Mouse (Mus musculus) limb, embryonic 11.5 days (tissue): Measurements from ENCODE around the gene Dmbt1. TPM values are rescaled to one million over a fixed set of nuclear protein-coding genes. Genes with fewer than 3 reads are reported as not detected.
"Not testable (repeated sequence)": the region's sequence is repeated elsewhere in the genome, so short reads cannot be mapped to it uniquely, and the experiment has no call there.

Source experiments
- ATAC-seq: fragments of 200-750 bp; cut with Nextera tagmentation; 2 replicates; pipeline ENCODE4 v1.8.0; 2017; ENCODE audit warnings: low read depth; ENCODE audit not compliant: insufficient number of reproducible peaks, low FRiP score, low TSS enrichment
- DNase-seq: peaks from one replicate; pipeline ENCODE4 v3.0.0-alpha.2; 2015; ENCODE audit warnings: low spot score
- H3K27ac ChIP-seq: fragments of 300-500 bp; sonication (generic); replicated peaks from 2 replicates; pipeline ENCODE4 v1.5.1; 2014; ENCODE audit warnings: low read depth, mild to moderate bottlenecking, low read length
- H3K27me3 ChIP-seq: fragments of 300-500 bp; sonication (generic); 2 replicates; pipeline ENCODE4 v1.6.1; 2014; ENCODE audit warnings: mild to moderate bottlenecking, low read length, mixed read lengths; ENCODE audit not compliant: control insufficient read depth, insufficient read depth
- H3K36me3 ChIP-seq: fragments of 300-500 bp; sonication (generic); 2 replicates; pipeline ENCODE4 v1.6.1; 2014; ENCODE audit warnings: mild to moderate bottlenecking, low read length, moderate library complexity, mixed read lengths; ENCODE audit not compliant: control insufficient read depth, insufficient read depth
- H3K4me1 ChIP-seq: fragments of 300-500 bp; sonication (generic); 2 replicates; pipeline ENCODE4 v1.6.1; 2014; ENCODE audit warnings: low read length, mixed read lengths; ENCODE audit not compliant: control insufficient read depth, insufficient read depth
- H3K4me2 ChIP-seq: fragments of 300-500 bp; sonication (generic); 2 replicates; pipeline ENCODE4 v1.6.1; 2014; ENCODE audit warnings: low read depth, mild to moderate bottlenecking, moderate library complexity; ENCODE audit not compliant: severe bottlenecking
- H3K4me3 ChIP-seq: fragments of 300-500 bp; sonication (generic); 2 replicates; pipeline ENCODE4 v1.5.1; 2014; ENCODE audit warnings: low read depth, low read length
- H3K9ac ChIP-seq: fragments of 300-500 bp; sonication (generic); 2 replicates; pipeline ENCODE4 v1.6.1; 2014; ENCODE audit warnings: mild to moderate bottlenecking, low read length
- H3K9me3 ChIP-seq: fragments of 300-500 bp; sonication (generic); 2 replicates; pipeline ENCODE4 v1.6.1; 2016; ENCODE audit warnings: low read length; ENCODE audit not compliant: control insufficient read depth
- WGBS: fragments of 180-500 bp; shearing (Covaris S2); extraction: QIAGEN DNeasy Blood & Tissue Kit; methylation state at CpG from one replicate; pipeline ENCODE4 v1.1.7; 2014; 5-methylcytosine and 5-hydroxymethylcytosine counted together
- polyA plus RNA-seq: library from polyadenylated mRNA; unstranded; fragments of >200 nt; fragmentation: Nextera tagmentation; extraction: Ambion mirVana; gene quantifications from 2 replicates; pipeline ENCODE4 v1.2.1, GENCODE M21; 2014

Gene Dmbt1
- polyA plus RNA-seq, 1 experiment from 2014 or later = not detected

- H3K4me3 ChIP-seq = no peak overlapping the region
- no peak overlapping the region for H3K27ac ChIP-seq
- no peak for ATAC-seq
Measured at GRCm38 (mm10) chr7:131027557-131027956, 4.3 kb upstream of the Dmbt1 start.

GRCm38 (mm10) chr7:131036396-131036795, 4.5 kb downstream of the Dmbt1 start:
- H3K4me3 ChIP-seq = no peak overlapping the region
- 93% methylated on average over 3 of the region's 3 CpGs for whole genome bisulfite sequencing
- no peaks in the 10 kb centered on the region for H3K36me3 ChIP-seq
- no peak for DNase-seq
- H3K27ac ChIP-seq = no peak overlapping the region
- no peak overlapping the region for H3K4me2 ChIP-seq
- H3K27me3 ChIP-seq = no peaks in the 10 kb centered on the region
- H3K9me3 ChIP-seq = no peaks in the 10 kb centered on the region
- no peaks in the 10 kb centered on the region for H3K4me1 ChIP-seq
- no peak overlapping the region for H3K9ac ChIP-seq
- no peak for ATAC-seq

More at GRCm38 (mm10) chr7:131027557-131027956, 4.3 kb upstream of the Dmbt1 start:
- Histone ChIP-seq H3K4me2 (no peak overlapping the region), H3K9ac (no peak overlapping the region), H3K27me3 (no peaks in the 10 kb centered on the region), H3K9me3 (no peaks in the 10 kb centered on the region), H3K4me1 (no peaks in the 10 kb centered on the region), H3K36me3 (no peaks in the 10 kb centered on the region)
- WGBS = 91% methylated on average over 1 of the region's 1 CpGs
- no peak for DNase-seq

- Histone ChIP-seq H3K4me3 (no peak overlapping the region), H3K27ac (no peak overlapping the region), H3K4me2 (no peak overlapping the region), H3K9ac (no peak overlapping the region), H3K4me1 (no peaks in the 10 kb centered on the region), H3K27me3 (no peaks in the 10 kb centered on the region), H3K36me3 (no peaks in the 10 kb centered on the region), H3K9me3 (no peaks in the 10 kb centered on the region)
- WGBS = 86% methylated on average over 2 of the region's 2 CpGs
- DNase-seq (no peak), ATAC-seq (no peak)
Measured at GRCm38 (mm10) chr7:131037083-131037482, 5.2 kb downstream of the Dmbt1 start.

- 88% methylated on average over 8 of the region's 8 CpGs for WGBS
Measured at GRCm38 (mm10) chr7:131040760-131041159, 8.9 kb downstream of the Dmbt1 start.

GRCm38 (mm10) chr7:131042657-131043056, 10.8 kb downstream of the Dmbt1 start:
- 58% methylated on average over 1 of the region's 1 CpGs for whole genome bisulfite sequencing
- peak; percentile 26 for DNase-seq
- no peak for ATAC-seq
- Histone ChIP-seq H3K4me2 (no peak overlapping the region), H3K27ac (no peak overlapping the region), H3K9ac (no peak overlapping the region), H3K36me3 (no peaks in the 10 kb centered on the region), H3K4me3 (no peak overlapping the region), H3K9me3 (no peaks in the 10 kb centered on the region), H3K27me3 (no peaks in the 10 kb centered on the region), H3K4me1 (no peaks in the 10 kb centered on the region)

More at GRCm38 (mm10) chr7:131040760-131041159, 8.9 kb downstream of the Dmbt1 start:
- H3K9ac ChIP-seq, ATAC-seq, H3K4me2 ChIP-seq, H3K27me3 ChIP-seq, H3K27ac ChIP-seq, H3K9me3 ChIP-seq, DNase-seq, H3K36me3 ChIP-seq, H3K4me1 ChIP-seq, H3K4me3 ChIP-seq: not testable (repeated sequence)

- not testable (repeated sequence) for H3K36me3 ChIP-seq, H3K9me3 ChIP-seq, ATAC-seq, H3K4me2 ChIP-seq, H3K4me1 ChIP-seq, H3K27ac ChIP-seq, H3K27me3 ChIP-seq, H3K4me3 ChIP-seq, H3K9ac ChIP-seq
- DNase-seq = peak; percentile 42
- WGBS = 38% methylated on average over 3 of the region's 3 CpGs
Measured at GRCm38 (mm10) chr7:131045258-131045835, 13.5 kb downstream of the Dmbt1 start.

GRCm38 (mm10) chr7:131049829-131050228, 18.0 kb downstream of the Dmbt1 start:
- H3K4me1 ChIP-seq, H3K9ac ChIP-seq, H3K27ac ChIP-seq, H3K36me3 ChIP-seq, H3K4me3 ChIP-seq, H3K4me2 ChIP-seq, H3K9me3 ChIP-seq, DNase-seq, H3K27me3 ChIP-seq, ATAC-seq: not testable (repeated sequence)
- WGBS = 85% methylated on average over 8 of the region's 8 CpGs

GRCm38 (mm10) chr7:131054808-131055370, 23.0 kb downstream of the Dmbt1 start:
- H3K4me1 ChIP-seq = no peaks in the 10 kb centered on the region
- no peaks in the 10 kb centered on the region for H3K36me3 ChIP-seq
- H3K4me3 ChIP-seq = no peak overlapping the region
- DNase-seq = peak; percentile 51
- no peak overlapping the region for H3K4me2 ChIP-seq
- ATAC-seq = no peak; the same call in 1 of the 2 replicates
- H3K9me3 ChIP-seq = no peaks in the 10 kb centered on the region
- H3K27ac ChIP-seq = no peak overlapping the region
- no peaks in the 10 kb centered on the region for H3K27me3 ChIP-seq
- no peak overlapping the region for H3K9ac ChIP-seq

GRCm38 (mm10) chr7:131057918-131058317, 26.1 kb downstream of the Dmbt1 start:
- ATAC-seq, H3K27ac ChIP-seq, H3K9me3 ChIP-seq, H3K4me1 ChIP-seq, DNase-seq, H3K9ac ChIP-seq, H3K4me2 ChIP-seq, H3K36me3 ChIP-seq, H3K27me3 ChIP-seq, H3K4me3 ChIP-seq: not testable (repeated sequence)
- 82% methylated on average over 9 of the region's 9 CpGs for WGBS
